Mouse (Mus musculus) thymus, adult 2 months (tissue): ENCODE measurements at regions not wholly inside any gene's neighbourhood (a gene's known extent, or its start where the extent isn't known, plus 50 kb on each side); places are given as distances from the start of the nearest gene placed in this dataset.

Experiments used
- CTCF ChIP-seq: fragments of 200-500 bp; IDR thresholded peaks from 2 replicates; pipeline ENCODE4 v1.5.1; 2012; ENCODE audit warnings: mild to moderate bottlenecking, control low read depth, low read length, moderate library complexity, borderline replicate concordance; ENCODE audit not compliant: control insufficient read depth, poor library complexity, insufficient read depth; ENCODE audit errors: extremely low read depth
- POLR2A ChIP-seq: fragments of 200-500 bp; IDR thresholded peaks from 2 replicates; pipeline ENCODE4 v1.6.1; 2012; ENCODE audit warnings: mild to moderate bottlenecking, low read length, control low read depth, moderate library complexity; ENCODE audit not compliant: control insufficient read depth, poor library complexity, insufficient read depth; ENCODE audit errors: extremely low read depth

DNA sequence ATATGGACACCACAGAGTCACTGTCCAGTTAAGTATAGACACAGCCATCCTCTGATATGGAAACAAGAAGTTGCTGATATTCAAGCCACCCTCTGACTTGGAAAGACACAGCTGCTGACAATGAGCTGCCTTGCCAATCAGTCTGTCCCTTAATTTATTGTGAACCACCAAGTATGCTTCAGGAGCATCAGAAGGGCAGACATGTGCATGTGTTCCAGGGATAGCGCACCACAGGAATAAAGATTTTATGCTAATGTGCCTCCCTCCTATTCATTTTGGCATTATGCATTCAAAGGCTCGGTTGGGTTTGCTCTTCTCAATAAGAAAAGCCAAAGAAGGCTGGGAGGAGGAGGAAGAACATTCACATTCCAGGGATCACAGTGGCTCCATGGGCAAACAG is 120.0 kb upstream of the Tmtc1 start:
- no peak for TF ChIP-seq CTCF
- no peak for TF ChIP-seq POLR2A
